Mouse (Mus musculus) MEL (cell line): Measurements from ENCODE around the gene Gm5155. TPM values are rescaled to one million over a fixed set of nuclear protein-coding genes. Genes with fewer than 3 reads are reported as not detected.

Experiments used
- DNase-seq: peaks from one replicate; pipeline ENCODE4 v3.0.0; 2011; ENCODE audit warnings: low read depth, low spot score
- H3K27ac ChIP-seq: 2 replicates; pipeline ENCODE4 v1.5.1; 2012; ENCODE audit warnings: low read depth, mild to moderate bottlenecking, control low read depth, low read length, moderate library complexity; ENCODE audit not compliant: control insufficient read depth
- H3K27me3 ChIP-seq, 2 experiments: fragments of 150-350 bp in 1 of 2; sonication (generic) in 1 of 2; 2 replicates each; pipeline ENCODE4 v1.6.1; 2012; ENCODE audit warnings: low read length in 2 of 2, mild to moderate bottlenecking in 2 of 2, improper control_type of control experiment in 1 of 2, moderate library complexity in 1 of 2; ENCODE audit not compliant: insufficient read depth in 2 of 2, control insufficient read depth in 1 of 2
- H3K36me3 ChIP-seq, 2 experiments: 2 replicates each; pipeline ENCODE4 v1.6.1; 2012 to 2014; ENCODE audit warnings: low read length in 2 of 2, improper control_type of control experiment in 1 of 2, inconsistent platforms in 1 of 2, mild to moderate bottlenecking in 1 of 2; ENCODE audit not compliant: insufficient read depth in 2 of 2, control insufficient read depth in 1 of 2
- H3K4me1 ChIP-seq, 2 experiments: fragments of 150-350 bp in 1 of 2; sonication (generic) in 1 of 2; 2 replicates each; pipeline ENCODE4 v1.6.1; 2012; ENCODE audit warnings: low read length in 2 of 2, improper control_type of control experiment in 1 of 2, mild to moderate bottlenecking in 1 of 2; ENCODE audit not compliant: insufficient read depth in 2 of 2, control insufficient read depth in 1 of 2
- H3K4me3 ChIP-seq, 2 experiments: fragments of 150-350 bp in 1 of 2; sonication (generic) in 1 of 2; 2 replicates each; pipeline ENCODE4 v1.5.1; 2012; ENCODE audit warnings: low read depth in 2 of 2, low read length in 2 of 2, mild to moderate bottlenecking in 2 of 2, moderate library complexity in 2 of 2, control low read depth in 1 of 2, improper control_type of control experiment in 1 of 2; ENCODE audit not compliant: control insufficient read depth in 1 of 2, insufficient read depth in 1 of 2
- H3K79me2 ChIP-seq: 2 replicates; pipeline ENCODE4 v1.6.1; 2012; ENCODE audit warnings: mild to moderate bottlenecking, low read length, moderate library complexity; ENCODE audit not compliant: control insufficient read depth, poor library complexity, insufficient read depth
- H3K9ac ChIP-seq: 2 replicates; pipeline ENCODE4 v1.6.1; 2012; ENCODE audit warnings: low read depth, mild to moderate bottlenecking, control low read depth, low read length, moderate library complexity; ENCODE audit not compliant: control insufficient read depth, poor library complexity, severe bottlenecking
- H3K9me3 ChIP-seq: fragments of 150-350 bp; sonication (generic); replicated peaks from 2 replicates; pipeline ENCODE4 v1.6.1; 2012; ENCODE audit warnings: mild to moderate bottlenecking, low read length, improper control_type of control experiment, moderate library complexity; ENCODE audit not compliant: insufficient read depth
- E2F4 ChIP-seq: IDR thresholded peaks from 2 replicates; pipeline ENCODE4 v1.6.1; 2011; ENCODE audit warnings: low read depth, low read length, improper control_type of control experiment, borderline replicate concordance
- ELF1 ChIP-seq: IDR thresholded peaks from 2 replicates; pipeline ENCODE4 v1.6.1; 2014; ENCODE audit warnings: low read depth, mild to moderate bottlenecking, inconsistent platforms, low read length, improper control_type of control experiment, moderate library complexity
- EP300 ChIP-seq, 2 experiments: IDR thresholded peaks; 2 replicates each; pipeline ENCODE4 v1.6.1; 2011; ENCODE audit warnings: improper control_type of control experiment in 2 of 2, low read length in 2 of 2, low read depth in 1 of 2, mild to moderate bottlenecking in 1 of 2
- ETS1 ChIP-seq: IDR thresholded peaks from 2 replicates; pipeline ENCODE4 v1.6.1; 2012; ENCODE audit warnings: low read depth, mild to moderate bottlenecking, inconsistent platforms, low read length, improper control_type of control experiment, moderate library complexity
- GABPA ChIP-seq: IDR thresholded peaks from 2 replicates; pipeline ENCODE4 v1.6.1; 2012; ENCODE audit warnings: low read depth, mild to moderate bottlenecking, inconsistent platforms, low read length, improper control_type of control experiment, moderate library complexity
- GATA1 ChIP-seq: IDR thresholded peaks from 2 replicates; pipeline ENCODE4 v1.6.1; 2011; ENCODE audit warnings: low read depth, low read length, improper control_type of control experiment
- MEF2A ChIP-seq: IDR thresholded peaks from 2 replicates; pipeline ENCODE4 v1.6.1; 2014; ENCODE audit warnings: low read depth, mild to moderate bottlenecking, inconsistent platforms, low read length, improper control_type of control experiment; ENCODE audit not compliant: poor library complexity, insufficient replicate concordance, severe bottlenecking; ENCODE audit errors: extremely low read depth
- MYB ChIP-seq: IDR thresholded peaks from 2 replicates; pipeline ENCODE4 v1.6.1; 2011; ENCODE audit warnings: mild to moderate bottlenecking, low read depth, low read length, improper control_type of control experiment
- POLR2A ChIP-seq, 2 experiments: IDR thresholded peaks; 2 replicates each; pipeline ENCODE4 v1.6.1; 2011 to 2012; ENCODE audit warnings: low read length in 2 of 2, mild to moderate bottlenecking in 2 of 2, control low read depth in 1 of 2, improper control_type of control experiment in 1 of 2, low read depth in 1 of 2, moderate library complexity in 1 of 2; ENCODE audit not compliant: control insufficient read depth in 1 of 2, insufficient read depth in 1 of 2, poor library complexity in 1 of 2
- RCOR1 ChIP-seq: IDR thresholded peaks from 2 replicates; pipeline ENCODE4 v1.6.1; 2012; ENCODE audit warnings: low read depth, mild to moderate bottlenecking, inconsistent platforms, low read length, improper control_type of control experiment
- TBP ChIP-seq: IDR thresholded peaks from 2 replicates; pipeline ENCODE4 v1.8.0; 2011; ENCODE audit warnings: low read depth, low read length, improper control_type of control experiment
- TCF12 ChIP-seq: IDR thresholded peaks from 2 replicates; pipeline ENCODE4 v1.6.1; 2014; ENCODE audit warnings: low read depth, mild to moderate bottlenecking, inconsistent platforms, low read length, improper control_type of control experiment, moderate library complexity
- UBTF ChIP-seq: IDR thresholded peaks from 2 replicates; pipeline ENCODE4 v1.6.1; 2012; ENCODE audit warnings: low read depth, mild to moderate bottlenecking, inconsistent platforms, low read length, improper control_type of control experiment, moderate library complexity, borderline replicate concordance; ENCODE audit not compliant: insufficient read depth
- USF2 ChIP-seq, 2 experiments: IDR thresholded peaks; 2 replicates each; pipeline ENCODE4 v1.6.1; 2011 to 2012; ENCODE audit warnings: improper control_type of control experiment in 2 of 2, low read length in 2 of 2, borderline replicate concordance in 1 of 2, inconsistent platforms in 1 of 2, low read depth in 1 of 2, mild to moderate bottlenecking in 1 of 2; ENCODE audit not compliant: insufficient read depth in 1 of 2
- ZKSCAN1 ChIP-seq: IDR thresholded peaks from 2 replicates; pipeline ENCODE4 v1.6.1; 2012; ENCODE audit warnings: low read depth, mild to moderate bottlenecking, inconsistent platforms, low read length, improper control_type of control experiment, moderate library complexity
- polyA plus RNA-seq, 2 experiments: library from polyadenylated mRNA; stranded (reverse) in 1 of 2; unstranded in 1 of 2; fragments of >175 nt in 1 of 2; fragments of >200 nt in 1 of 2; gene quantifications; 2 replicates each; pipeline versions ENCODE4 v1.2.1 to v1.2.4; 2012; ENCODE audit warnings: low replicate concordance in 2 of 2, low read depth in 1 of 2; ENCODE audit not compliant: insufficient read length in 2 of 2, insufficient read depth in 1 of 2, missing spikeins in 1 of 2
- total RNA-seq: library from RNA; depleted of rRNA; stranded (reverse); fragments of 300-350 nt; gene quantifications from 2 replicates; pipeline ENCODE4 v1.2.3, GENCODE M21; 2012; rRNA removed

Gm5155 gene
- total and polyA plus RNA-seq, 3 experiments = not detected

GRCm38 (mm10) chr7:17903146-17903915 lies 31.8 kb downstream of the Gm5155 start:
- DNase-seq = no peak
- no peaks in the 10 kb centered on the region for H3K9me3 ChIP-seq
- TF ChIP-seq TBP (no peak), POLR2A (IDR thresholded peaks at IDR 0.05; ENCODE audit: control insufficient read depth in 1 of 2, insufficient read depth in 1 of 2, low read depth in 1 of 2, low read length in 2 of 2, poor library complexity in 1 of 2) (no peak), MYB (no peak), E2F4 (no peak), MEF2A (no peak), TCF12 (no peak), ZKSCAN1 (no peak), ETS1 (no peak), GATA1 (no peak), EP300 (IDR thresholded peaks at IDR 0.05; ENCODE audit: low read depth in 1 of 2, low read length in 2 of 2) (no peak), UBTF (no peak), GABPA (no peak), USF2 (IDR thresholded peaks at IDR 0.05; ENCODE audit: borderline replicate concordance in 1 of 2, insufficient read depth in 1 of 2, low read depth in 1 of 2, low read length in 2 of 2) (no peak), RCOR1 (no peak), ELF1 (no peak)
- H3K27ac ChIP-seq = no peak overlapping the region
- no peak overlapping the region for H3K4me3 ChIP-seq
- no peaks in the 10 kb centered on the region for H3K79me2 ChIP-seq
- H3K4me1 ChIP-seq = no peaks in the 10 kb centered on the region
- H3K9ac ChIP-seq = no peak overlapping the region
- no peaks in the 10 kb centered on the region for H3K27me3 ChIP-seq
- H3K36me3 ChIP-seq = no peaks in the 10 kb centered on the region

Other genes with a start within 250 kb of the Gm5155 start
- not detected in 2 replicates for gene Ceacam5, start 158.5 kb upstream of the Gm5155 start, total RNA-seq
- not detected for gene Ceacam5, start 158.5 kb upstream of the Gm5155 start, polyA plus RNA-seq
- not detected in 2 replicates for gene Ceacam14, start 59.1 kb upstream of the Gm5155 start, total RNA-seq
- gene Ceacam14, start 59.1 kb upstream of the Gm5155 start, polyA plus RNA-seq = not detected
- gene Ceacam11, start 100.4 kb downstream of the Gm5155 start, total RNA-seq = not detected in 2 replicates
- not detected for gene Ceacam11, start 100.4 kb downstream of the Gm5155 start, polyA plus RNA-seq
- gene Ceacam13, start 138.1 kb downstream of the Gm5155 start, total RNA-seq = not detected in 2 replicates
- not detected for gene Ceacam13, start 138.1 kb downstream of the Gm5155 start, polyA plus RNA-seq
- not detected in 2 replicates for gene Ceacam12, start 194.2 kb downstream of the Gm5155 start, total RNA-seq
- gene Ceacam12, start 194.2 kb downstream of the Gm5155 start, polyA plus RNA-seq = not detected